Comparison of ENCODE assay signal across 8 mouse cellular contexts in genomic region chr9:22713286-22713685, GRCm38 (mm10).
A peak's percentile ranks its signal among the peaks of the same experiment; 100 is the strongest.
DNase-seq lines count a peak whose midpoint lies in the region; ATAC-seq and TF ChIP-seq lines count a peak whose summit lies in the region.
"Not testable (repeated sequence)": the region's sequence is repeated elsewhere in the genome, so short reads cannot be mapped to it uniquely, and the experiment has no call there.

No protein-coding gene starts in this region.

- TF ChIP-seq CTCF in MEL (IDR thresholded peaks at IDR 0.05 in 2 of 3, conservative IDR thresholded peaks at IDR 0.05 in 1 of 3; ENCODE audit: control insufficient read depth in 1 of 3, insufficient read depth in 1 of 3, low read depth in 2 of 3, low read length in 3 of 3, poor library complexity in 1 of 3, severe bottlenecking in 1 of 3) = peak; percentile 83 to 93 (median 89)
- TF ChIP-seq CTCF in forebrain, postnatal 0 days (IDR thresholded peaks at IDR 0.05; ENCODE audit: low read depth) = peak; percentile 49
- TF ChIP-seq CTCF in lung, embryonic 14.5 days (IDR thresholded peaks at IDR 0.05; ENCODE audit: low read depth) = peak; percentile 68

- 29% methylated on average over 4 of the region's 4 CpGs for WGBS in forebrain, postnatal 0 days
- 37% methylated on average over 4 of the region's 4 CpGs for WGBS in hindbrain, embryonic 13.5 days
- 43% methylated on average over 4 of the region's 4 CpGs for WGBS in lung, embryonic 14.5 days

- peak; percentile 93 for TF ChIP-seq RAD21 in MEL (IDR thresholded peaks at IDR 0.05; ENCODE audit: low read depth, low read length)

- not testable (repeated sequence) for TF ChIP-seq EP300 in MEL (IDR thresholded peaks at IDR 0.05; ENCODE audit: low read depth in 1 of 2, low read length in 2 of 2)

- not testable (repeated sequence) for TF ChIP-seq POLR2A in MEL (IDR thresholded peaks at IDR 0.05; ENCODE audit: control insufficient read depth in 1 of 2, insufficient read depth in 1 of 2, low read depth in 1 of 2, low read length in 2 of 2, poor library complexity in 1 of 2)

- H3K4me1 ChIP-seq in MEL (ENCODE audit: control insufficient read depth in 1 of 2, insufficient read depth in 2 of 2, low read length in 2 of 2) = peaks cover 9 to 14% of the 10 kb centered on the region in 2 experiments
- not testable (repeated sequence) for H3K4me1 ChIP-seq in forebrain, postnatal 0 days (ENCODE audit: insufficient read depth); hindbrain, embryonic 13.5 days (replicated peaks); lung, embryonic 14.5 days (ENCODE audit: insufficient read depth)

- H3K27me3 ChIP-seq in MEL (ENCODE audit: control insufficient read depth in 1 of 2, insufficient read depth in 2 of 2, low read length in 2 of 2); forebrain, postnatal 0 days (ENCODE audit: insufficient read depth, low read length); hindbrain, embryonic 13.5 days; lung, embryonic 14.5 days (ENCODE audit: insufficient read depth, low read length): not testable (repeated sequence)

- DNase-seq in MEL (ENCODE audit: low read depth, low spot score) = peak; percentile 90
- peak; percentile 44 for DNase-seq in c-Kit-positive CD71-positive TER-119-negative erythroid progenitor cells, embryonic 14.5 days (ENCODE audit: low read depth)
- DNase-seq in forebrain, postnatal 0 days = peak; percentile 36
- DNase-seq in layer of hippocampus, adult 9-10 months (ENCODE audit: low spot score) = peak; percentile 57
- DNase-seq in lung, embryonic 14.5 days = peak; percentile 73
- DNase-seq in retina, embryonic 14.5 days (ENCODE audit: low spot score) = peak; percentile 71
- peak; percentile 48 for DNase-seq in urinary bladder, postnatal 25 days (ENCODE audit: low spot score)

- not testable (repeated sequence) for ATAC-seq in forebrain, postnatal 0 days; lung, embryonic 14.5 days (ENCODE audit: insufficient read depth)
- 0 out of 2 replicates have a peak, but pooled peaks have one; percentile 16 for ATAC-seq in hindbrain, embryonic 13.5 days (ENCODE audit: low FRiP score)

- not testable (repeated sequence) for H3K9me3 ChIP-seq in MEL (replicated peaks; ENCODE audit: insufficient read depth, low read length); forebrain, postnatal 0 days (ENCODE audit: low read length); hindbrain, embryonic 13.5 days; lung, embryonic 14.5 days (ENCODE audit: low read depth, low read length)

- not testable (repeated sequence) for H3K36me3 ChIP-seq in MEL (ENCODE audit: control insufficient read depth in 1 of 2, insufficient read depth in 2 of 2, low read length in 2 of 2); forebrain, postnatal 0 days (ENCODE audit: insufficient read depth); hindbrain, embryonic 13.5 days; lung, embryonic 14.5 days (ENCODE audit: insufficient read depth)

- H3K27ac ChIP-seq in MEL (ENCODE audit: control insufficient read depth, low read depth, low read length); forebrain, postnatal 0 days (ENCODE audit: low read depth, low read length); hindbrain, embryonic 13.5 days; lung, embryonic 14.5 days (ENCODE audit: low read depth): not testable (repeated sequence)

- H3K9ac ChIP-seq in MEL (ENCODE audit: control insufficient read depth, low read depth, low read length, poor library complexity, severe bottlenecking); forebrain, postnatal 0 days; hindbrain, embryonic 13.5 days; lung, embryonic 14.5 days: not testable (repeated sequence)

- not testable (repeated sequence) for H3K79me2 ChIP-seq in MEL (ENCODE audit: control insufficient read depth, insufficient read depth, low read length, poor library complexity)

- not testable (repeated sequence) for H3K4me2 ChIP-seq in forebrain, postnatal 0 days (ENCODE audit: low read depth); hindbrain, embryonic 13.5 days; lung, embryonic 14.5 days

- not testable (repeated sequence) for H3K4me3 ChIP-seq in MEL (ENCODE audit: control insufficient read depth in 1 of 2, insufficient read depth in 1 of 2, low read depth in 2 of 2, low read length in 2 of 2); forebrain, postnatal 0 days (ENCODE audit: low read depth, low read length); hindbrain, embryonic 13.5 days; lung, embryonic 14.5 days (ENCODE audit: low read depth, low read length)

TF ChIP-seq in MEL, 35 proteins besides CTCF, POLR2A, EP300 and RAD21:
- peak; percentile 37; the same call in 1 of the 2 replicates for TF ChIP-seq GATA1 (IDR thresholded peaks at IDR 0.05; ENCODE audit: low read depth, low read length)
- TF ChIP-seq SMC3 (IDR thresholded peaks at IDR 0.05; ENCODE audit: low read depth, low read length) = peak; percentile 99
- TF ChIP-seq BHLHE40 (IDR thresholded peaks at IDR 0.05; ENCODE audit: borderline replicate concordance, low read depth, low read length) = 0 out of 2 replicates have a peak, but pooled peaks have one; percentile 37
- TF ChIP-seq NRF1 (IDR thresholded peaks at IDR 0.05; ENCODE audit: insufficient read depth, low read depth, low read length, poor library complexity, severe bottlenecking) = peak; percentile 16; the same call in 1 of the 2 replicates
- TF ChIP-seq SIN3A (IDR thresholded peaks at IDR 0.05; ENCODE audit: low read length) = 0 out of 2 replicates have a peak, but pooled peaks have one; percentile 28
- peak; percentile 100 for TF ChIP-seq ZC3H11A (IDR thresholded peaks at IDR 0.05; ENCODE audit: low read depth, low read length)

Comparison
In these comparisons a context has a peak if more than half of its experiments do, and no peak if none do; other contexts are left out.
1. DNase-seq: peak in every context shown above with its lines; median percentile 90 in MEL; 73 in lung, embryonic 14.5 days; 71 in retina, embryonic 14.5 days; 57 in layer of hippocampus, adult 9-10 months; 48 in urinary bladder, postnatal 25 days; 44 in c-Kit-positive CD71-positive TER-119-negative erythroid progenitor cells, embryonic 14.5 days; 36 in forebrain, postnatal 0 days.